In the genomic region with DNA sequence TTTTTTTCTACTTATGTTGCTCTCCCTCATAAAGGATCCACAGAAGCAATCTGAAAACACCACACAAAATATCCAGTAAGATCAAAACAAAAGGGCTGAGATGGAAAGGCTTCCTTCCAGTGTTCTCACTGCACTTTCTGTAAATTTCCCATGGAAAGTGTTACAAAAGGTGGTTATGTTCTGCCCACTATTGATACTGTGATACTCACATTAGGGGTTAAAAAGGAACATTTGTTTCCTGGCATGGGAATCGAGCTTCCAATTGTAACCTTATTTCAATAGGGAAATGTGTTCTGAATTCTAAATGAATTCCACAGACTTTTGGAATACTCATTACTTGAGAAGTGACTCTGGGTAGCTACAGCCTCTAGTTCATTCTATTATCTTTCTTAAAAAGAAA, we compare ENCODE assay signal across 25 mouse cellular contexts. TPM values are rescaled to one million over a fixed set of nuclear protein-coding genes. Genes with fewer than 3 reads are reported as not detected.
DNase-seq lines count a peak whose midpoint lies in the region; ATAC-seq and TF ChIP-seq lines count a peak whose summit lies in the region.
"Had no signal": no experiment of that assay in that cellular context is flagged by ENCODE, and none has a peak within 500 bp of the region (broad histone marks: within the 10 kb centered on the region; RNA-seq: fewer than 3 reads in every experiment).

No protein-coding gene starts in this region.

- ATAC-seq in forebrain, postnatal 0 days, result no peak
- ATAC-seq in forebrain, embryonic 15.5 days (replicated peaks), result no peak
- no peak for ATAC-seq in hindbrain, embryonic 15.5 days (ENCODE audit: low FRiP score, low read depth)
- ATAC-seq in neural tube, embryonic 12.5 days (ENCODE audit: low FRiP score, low read depth), result peak; percentile 63; the same call in 1 of the 2 replicates
- no peak for ATAC-seq in inflammation-experienced regulatory T-cells, adult 6 months
- ATAC-seq: intestine, postnatal 0 days had no signal

- H3K9me3 ChIP-seq in forebrain, postnatal 0 days (ENCODE audit: low read length), result no peaks in the 10 kb centered on the region
- H3K9me3 ChIP-seq in forebrain, embryonic 15.5 days, result no peaks in the 10 kb centered on the region
- no peaks in the 10 kb centered on the region for H3K9me3 ChIP-seq in hindbrain, embryonic 10.5 days
- no peaks in the 10 kb centered on the region for H3K9me3 ChIP-seq in hindbrain, embryonic 15.5 days
- no peaks in the 10 kb centered on the region for H3K9me3 ChIP-seq in neural tube, embryonic 12.5 days
- H3K9me3 ChIP-seq: embryonic facial prominence, embryonic 15.5 days; heart, embryonic 15.5 days; kidney, embryonic 15.5 days; limb, embryonic 15.5 days; liver, embryonic 15.5 days; stomach, embryonic 15.5 days had no signal

- no peaks in the 10 kb centered on the region for H3K27me3 ChIP-seq in forebrain, postnatal 0 days (ENCODE audit: insufficient read depth, low read length)
- no peaks in the 10 kb centered on the region for H3K27me3 ChIP-seq in forebrain, embryonic 15.5 days
- no peaks in the 10 kb centered on the region for H3K27me3 ChIP-seq in hindbrain, embryonic 10.5 days (ENCODE audit: insufficient read depth, poor library complexity, severe bottlenecking)
- H3K27me3 ChIP-seq in hindbrain, embryonic 15.5 days, result no peaks in the 10 kb centered on the region
- no peaks in the 10 kb centered on the region for H3K27me3 ChIP-seq in neural tube, embryonic 12.5 days (replicated peaks)
- H3K27me3 ChIP-seq: embryonic facial prominence, embryonic 15.5 days; heart, embryonic 15.5 days; kidney, embryonic 15.5 days; limb, embryonic 15.5 days; liver, embryonic 15.5 days; stomach, embryonic 15.5 days had no signal

- H3K4me2 ChIP-seq in forebrain, postnatal 0 days (ENCODE audit: low read depth), result no peak overlapping the region
- H3K4me2 ChIP-seq in forebrain, embryonic 15.5 days (replicated peaks), result no peak overlapping the region
- H3K4me2 ChIP-seq in hindbrain, embryonic 15.5 days, result no peak overlapping the region
- no peak overlapping the region for H3K4me2 ChIP-seq in neural tube, embryonic 12.5 days (replicated peaks)
- H3K4me2 ChIP-seq: embryonic facial prominence, embryonic 15.5 days; heart, embryonic 15.5 days; kidney, embryonic 15.5 days; limb, embryonic 15.5 days; liver, embryonic 15.5 days; stomach, embryonic 15.5 days had no signal

- H3K4me1 ChIP-seq in forebrain, postnatal 0 days (ENCODE audit: insufficient read depth), result no peaks in the 10 kb centered on the region
- H3K4me1 ChIP-seq in forebrain, embryonic 15.5 days, result no peaks in the 10 kb centered on the region
- no peaks in the 10 kb centered on the region for H3K4me1 ChIP-seq in hindbrain, embryonic 10.5 days (replicated peaks)
- H3K4me1 ChIP-seq in hindbrain, embryonic 15.5 days (replicated peaks), result no peaks in the 10 kb centered on the region
- no peaks in the 10 kb centered on the region for H3K4me1 ChIP-seq in neural tube, embryonic 12.5 days
- H3K4me1 ChIP-seq: embryonic facial prominence, embryonic 15.5 days; heart, embryonic 15.5 days; kidney, embryonic 15.5 days; limb, embryonic 15.5 days; liver, embryonic 15.5 days; stomach, embryonic 15.5 days had no signal

- no peak overlapping the region for H3K4me3 ChIP-seq in forebrain, postnatal 0 days (ENCODE audit: low read depth, low read length)
- H3K4me3 ChIP-seq in forebrain, embryonic 15.5 days, result no peak overlapping the region
- H3K4me3 ChIP-seq in hindbrain, embryonic 10.5 days, result no peak overlapping the region
- no peak overlapping the region for H3K4me3 ChIP-seq in hindbrain, embryonic 15.5 days
- H3K4me3 ChIP-seq in neural tube, embryonic 12.5 days, result no peak overlapping the region
- H3K4me3 ChIP-seq: embryonic facial prominence, embryonic 15.5 days; gastrocnemius, adult 2 months; heart, adult 2 months; heart, embryonic 15.5 days; kidney, embryonic 15.5 days; limb, embryonic 15.5 days; liver, embryonic 15.5 days; stomach, embryonic 15.5 days had no signal

- TF ChIP-seq CTCF in forebrain, postnatal 0 days (IDR thresholded peaks at IDR 0.05; ENCODE audit: low read depth), result no peak

- peaks cover 88% of the 10 kb centered on the region for H3K36me3 ChIP-seq in forebrain, postnatal 0 days (ENCODE audit: insufficient read depth)
- H3K36me3 ChIP-seq in forebrain, embryonic 15.5 days, result peaks cover 88% of the 10 kb centered on the region
- H3K36me3 ChIP-seq in hindbrain, embryonic 10.5 days, result peaks cover 100% of the 10 kb centered on the region
- peaks cover 91% of the 10 kb centered on the region for H3K36me3 ChIP-seq in hindbrain, embryonic 15.5 days
- H3K36me3 ChIP-seq in neural tube, embryonic 12.5 days, result peaks cover 92% of the 10 kb centered on the region

- H3K9ac ChIP-seq in forebrain, postnatal 0 days, result no peak overlapping the region
- no peak overlapping the region for H3K9ac ChIP-seq in forebrain, embryonic 15.5 days (replicated peaks)
- no peak overlapping the region for H3K9ac ChIP-seq in hindbrain, embryonic 15.5 days
- H3K9ac ChIP-seq in neural tube, embryonic 12.5 days, result no peak overlapping the region
- H3K9ac ChIP-seq: embryonic facial prominence, embryonic 15.5 days; heart, embryonic 15.5 days; kidney, embryonic 15.5 days; limb, embryonic 15.5 days; liver, embryonic 15.5 days; stomach, embryonic 15.5 days had no signal

- H3K27ac ChIP-seq in forebrain, postnatal 0 days (ENCODE audit: low read depth, low read length), result peak overlapping the region; percentile 21
- H3K27ac ChIP-seq in forebrain, embryonic 15.5 days (replicated peaks), result no peak overlapping the region
- H3K27ac ChIP-seq in hindbrain, embryonic 10.5 days, result peak overlapping the region; percentile 40
- peak overlapping the region; percentile 59 for H3K27ac ChIP-seq in hindbrain, embryonic 15.5 days (replicated peaks)
- H3K27ac ChIP-seq in neural tube, embryonic 12.5 days, result 0 out of 2 replicates have a peak overlapping the region, but pooled peaks have one; percentile 26
- H3K27ac ChIP-seq: embryonic facial prominence, embryonic 15.5 days; gastrocnemius, adult 2 months; heart, adult 2 months; heart, embryonic 15.5 days; kidney, embryonic 15.5 days; limb, embryonic 15.5 days; liver, embryonic 15.5 days; macrophage; stomach, embryonic 15.5 days had no signal

- WGBS in forebrain, postnatal 0 days, result 16% methylated on average over 1 of the region's 1 CpGs
- WGBS in forebrain, embryonic 15.5 days, result 11% methylated on average over 1 of the region's 1 CpGs
- 66% methylated on average over 1 of the region's 1 CpGs for WGBS in hindbrain, embryonic 10.5 days
- WGBS in hindbrain, embryonic 15.5 days, result 18% methylated on average over 1 of the region's 1 CpGs
- 23% methylated on average over 1 of the region's 1 CpGs for WGBS in neural tube, embryonic 12.5 days

- no peak for DNase-seq in forebrain, postnatal 0 days
- no peak for DNase-seq in hindbrain, embryonic 10.5 days (ENCODE audit: low spot score)
- no peak for DNase-seq in spleen, adult 12 weeks (ENCODE audit: low spot score)
- DNase-seq: adrenal gland, postnatal 25 days; cerebellum, adult 11-12 months; cerebellum, postnatal 36 days; gastrocnemius, adult 2 months; heart, adult 2 months; heart, postnatal 4 days; layer of hippocampus, postnatal 36 days; right cerebral cortex, postnatal 14 days; thymus, adult 18-20 months; thymus, postnatal 4 days had no signal

RNA-seq across cellular contexts. Expression of a gene that starts 42.0 kb away (rescaled TPM):
- 0.31 and 0.90 TPM in 2 replicates for total RNA-seq in forebrain, postnatal 0 days (2014; rRNA removed)
- 0.15 and 0.19 TPM in 2 replicates for polyA plus RNA-seq in forebrain, postnatal 0 days (2015; fragmentation: Nextera tagmentation; extraction: Ambion mirVana)
- polyA plus RNA-seq in forebrain, embryonic 15.5 days (2015; fragmentation: Nextera tagmentation; extraction: Ambion mirVana), result 0.09 and 0.13 TPM in 2 replicates
- polyA plus RNA-seq in hindbrain, embryonic 10.5 days (2016; fragmentation: Nextera tagmentation; extraction: Ambion mirVana), result 0.08 and 0.19 TPM in 2 replicates
- polyA plus RNA-seq in hindbrain, embryonic 15.5 days (2015; fragmentation: Nextera tagmentation; extraction: Ambion mirVana), result 0.21 and 0.23 TPM in 2 replicates
- 0.41 and 0.45 TPM in 2 replicates for polyA plus RNA-seq in neural tube, embryonic 12.5 days (2016; fragmentation: Nextera tagmentation; extraction: Ambion mirVana)
- polyA plus RNA-seq in inflammation-experienced regulatory T-cells, adult 6 months (2017; shearing (Covaris generic)), result not detected
- total RNA-seq: adrenal gland, postnatal 25 days; heart, adult 2 months; layer of hippocampus, postnatal 36 days had no signal
- polyA plus RNA-seq: heart, adult 2 months; heart, embryonic 15.5 days; macrophage had no signal
